In the genomic region with DNA sequence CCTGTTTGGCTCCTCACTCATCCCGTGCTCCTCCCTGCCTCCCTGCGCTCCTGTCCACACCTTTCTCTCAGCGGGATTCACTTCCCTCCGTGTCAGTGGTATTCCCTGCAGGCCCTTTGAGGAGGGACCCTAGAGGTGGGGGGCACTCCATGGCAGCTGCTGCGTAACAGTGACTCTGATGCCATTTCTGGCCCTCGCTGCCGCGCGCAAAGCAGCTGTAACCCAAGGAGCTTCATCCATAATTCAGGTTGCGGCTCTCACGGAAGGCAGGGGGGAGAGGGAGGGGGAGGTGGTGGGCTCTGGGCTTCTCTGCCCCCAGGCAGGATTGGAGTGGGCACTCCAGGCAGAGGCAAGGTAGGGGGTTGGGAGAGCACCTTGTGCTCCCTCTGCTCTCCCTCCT, we compare ENCODE assay signal across 10 mouse cellular contexts. TPM values are rescaled to one million over a fixed set of nuclear protein-coding genes. Genes with fewer than 3 reads are reported as not detected.
DNase-seq lines count a peak whose midpoint lies in the region; ATAC-seq and TF ChIP-seq lines count a peak whose summit lies in the region.
"Had no signal": no experiment of that assay in that cellular context is flagged by ENCODE, and none has a peak within 500 bp of the region (broad histone marks: within the 10 kb centered on the region; RNA-seq: fewer than 3 reads in every experiment).

No protein-coding gene starts in this region.

- no peak for ATAC-seq in liver, embryonic 11.5 days (replicated peaks; ENCODE audit: low FRiP score)
- no peak for ATAC-seq in hindbrain, postnatal 0 days

- peaks cover 13% of the 10 kb centered on the region for H3K4me1 ChIP-seq in liver, embryonic 11.5 days (replicated peaks; ENCODE audit: control insufficient read depth, insufficient read depth, low read length)
- no peaks in the 10 kb centered on the region; the same call in none of the 2 replicates for H3K4me1 ChIP-seq in hindbrain, postnatal 0 days (ENCODE audit: insufficient read depth, low read length)

- H3K9me3 ChIP-seq in liver, embryonic 11.5 days (ENCODE audit: control insufficient read depth, low read length): no peaks in the 10 kb centered on the region
- H3K9me3 ChIP-seq in hindbrain, postnatal 0 days (ENCODE audit: low read length): no peaks in the 10 kb centered on the region

- peak; percentile 34 for DNase-seq in embryo, embryonic 10.5 days (ENCODE audit: low spot score)
- DNase-seq in embryo, embryonic 9.5 days (ENCODE audit: extremely low spot score): no peak
- peak; percentile 31 for DNase-seq in liver, embryonic 11.5 days (ENCODE audit: low spot score)
- no peak for DNase-seq in liver
- no peak for DNase-seq in hindbrain, postnatal 0 days (ENCODE audit: low spot score)
- DNase-seq in neural tube, embryonic 10.5 days (ENCODE audit: extremely low spot score, low spot score): peak; percentile 42
- DNase-seq in cerebellum, adult 11 months: no peak
- no peak for DNase-seq in layer of hippocampus, postnatal 36 days
- DNase-seq: thymus, postnatal 25 days had no signal

- H3K9ac ChIP-seq in liver, embryonic 11.5 days (ENCODE audit: low read depth, low read length): no peak overlapping the region
- no peak overlapping the region for H3K9ac ChIP-seq in hindbrain, postnatal 0 days (replicated peaks; ENCODE audit: low read length)

- WGBS in liver, embryonic 11.5 days: 5% methylated on average over 11 of the region's 11 CpGs
- WGBS in hindbrain, postnatal 0 days: 1% methylated on average over 11 of the region's 11 CpGs

- 0 out of 2 replicates have a peak overlapping the region, but pooled peaks have one; percentile 16 for H3K4me3 ChIP-seq in liver, embryonic 11.5 days (ENCODE audit: low read depth, low read length)
- H3K4me3 ChIP-seq in hindbrain, postnatal 0 days (ENCODE audit: low read length): no peak overlapping the region

- H3K36me3 ChIP-seq in liver, embryonic 11.5 days (ENCODE audit: control insufficient read depth, insufficient read depth, low read length): no peaks in the 10 kb centered on the region
- H3K36me3 ChIP-seq in hindbrain, postnatal 0 days (ENCODE audit: insufficient read depth, low read length): no peaks in the 10 kb centered on the region

- H3K27me3 ChIP-seq in liver, embryonic 11.5 days (replicated peaks; ENCODE audit: control insufficient read depth, insufficient read depth, low read length): peaks cover 89% of the 10 kb centered on the region
- H3K27me3 ChIP-seq in hindbrain, postnatal 0 days (ENCODE audit: insufficient read depth, low read length): peaks cover 27% of the 10 kb centered on the region; the same call in 1 of the 2 replicates

- peak overlapping the region; percentile 44 for H3K4me2 ChIP-seq in liver, embryonic 11.5 days
- peak overlapping the region; percentile 32 for H3K4me2 ChIP-seq in hindbrain, postnatal 0 days (ENCODE audit: low read depth, low read length)

- H3K27ac ChIP-seq in liver, embryonic 11.5 days (ENCODE audit: low read depth, low read length): no peak overlapping the region
- no peak overlapping the region for H3K27ac ChIP-seq in hindbrain, postnatal 0 days

- no peak for TF ChIP-seq CTCF in hindbrain, postnatal 0 days (IDR thresholded peaks at IDR 0.05; ENCODE audit: low read depth)

RNA-seq across cellular contexts. Expression of a gene that starts 3.0 kb away (rescaled TPM):
- polyA plus RNA-seq in liver, embryonic 11.5 days (2014; fragmentation: Nextera tagmentation; extraction: Ambion mirVana): 0.66 and 1.2 TPM in 2 replicates
- total RNA-seq in hindbrain, postnatal 0 days (2014; rRNA removed): 10.1 and 12.2 TPM in 2 replicates
- 4.2 and 4.3 TPM in 2 replicates for polyA plus RNA-seq in hindbrain, postnatal 0 days (2015; fragmentation: Nextera tagmentation; extraction: Ambion mirVana)
- total RNA-seq in layer of hippocampus, postnatal 36 days (2021): 10 to 100 TPM; 91.2 to 94.8 TPM
- total RNA-seq: neutrophil, adult 5-6 weeks had no signal

RNA-seq across cellular contexts. Expression of a gene that starts 44.9 kb away (rescaled TPM):
- 83.2 and 101 TPM in 2 replicates for polyA plus RNA-seq in liver, embryonic 11.5 days (2014; fragmentation: Nextera tagmentation; extraction: Ambion mirVana)
- total RNA-seq in hindbrain, postnatal 0 days (2014; rRNA removed): 5.8 and 9.3 TPM in 2 replicates
- 1.3 and 1.5 TPM in 2 replicates for polyA plus RNA-seq in hindbrain, postnatal 0 days (2015; fragmentation: Nextera tagmentation; extraction: Ambion mirVana)
- 1 to 10 TPM in 1 of 2 experiments, under 1 TPM in 1; 0.48 to 1.2 TPM for total RNA-seq in layer of hippocampus, postnatal 36 days (2021)

RNA-seq across cellular contexts. Expression of a gene that starts 52.8 kb away (rescaled TPM):
- polyA plus RNA-seq in liver, embryonic 11.5 days (2014; fragmentation: Nextera tagmentation; extraction: Ambion mirVana): 107 and 111 TPM in 2 replicates
- 4.9 and 9.7 TPM in 2 replicates for total RNA-seq in hindbrain, postnatal 0 days (2014; rRNA removed)
- 4.1 and 6.4 TPM in 2 replicates for polyA plus RNA-seq in hindbrain, postnatal 0 days (2015; fragmentation: Nextera tagmentation; extraction: Ambion mirVana)
- total RNA-seq in layer of hippocampus, postnatal 36 days (2021): 1 to 10 TPM in 1 of 2 experiments, under 1 TPM in 1; 0.37 to 2.6 TPM

RNA-seq across cellular contexts. Expression of a gene that starts 56.7 kb away (rescaled TPM):
- polyA plus RNA-seq in liver, embryonic 11.5 days (2014; fragmentation: Nextera tagmentation; extraction: Ambion mirVana): 84.3 and 84.5 TPM in 2 replicates
- 44.5 and 57.3 TPM in 2 replicates for total RNA-seq in hindbrain, postnatal 0 days (2014; rRNA removed)
- 82.5 and 91.7 TPM in 2 replicates for polyA plus RNA-seq in hindbrain, postnatal 0 days (2015; fragmentation: Nextera tagmentation; extraction: Ambion mirVana)
- 10 to 100 TPM; 45.0 to 48.7 TPM for total RNA-seq in layer of hippocampus, postnatal 36 days (2021)

Comparison
In these comparisons a context has a peak if more than half of its experiments do, and no peak if none do; other contexts are left out.
1. DNase-seq: peak in embryo, embryonic 10.5 days (single experiment), liver, embryonic 11.5 days (single experiment) and neural tube, embryonic 10.5 days (single experiment); none in embryo, embryonic 9.5 days (single experiment), liver (single experiment), hindbrain, postnatal 0 days (single experiment), cerebellum, adult 11 months (single experiment) and layer of hippocampus, postnatal 36 days (0 of 2).